Mouse (Mus musculus): ENCODE data around the gene Clec16a. TPM values are rescaled to one million over a fixed set of nuclear protein-coding genes. Genes with fewer than 3 reads are reported as not detected.

Clec16a gene
- polyA plus RNA-seq, 1 experiment, result 29.0 TPM

- Histone ChIP-seq H3K27ac (replicated peaks; ENCODE audit: low read depth, low read length) (no peak overlapping the region), H3K4me3 (ENCODE audit: insufficient read depth, low read depth, low read length) (no peak overlapping the region), H3K4me1 (ENCODE audit: control insufficient read depth, insufficient read depth, insufficient read length, low read length) (no peaks in the 10 kb centered on the region)
These were observed 55.0 kb downstream of the Clec16a start for GRCm38 (mm10) chr16:10599888-10600740.

- Histone ChIP-seq H3K4me1 (ENCODE audit: control insufficient read depth, insufficient read depth, insufficient read length, low read length) (no peaks in the 10 kb centered on the region), H3K4me3 (ENCODE audit: insufficient read depth, low read depth, low read length) (no peak overlapping the region), H3K27ac (replicated peaks; ENCODE audit: low read depth, low read length) (no peak overlapping the region)
These were observed 62.7 kb downstream of the Clec16a start for GRCm38 (mm10) chr16:10607802-10608201.

- H3K4me3 ChIP-seq (ENCODE audit: insufficient read depth, low read depth, low read length), result no peak overlapping the region
- H3K4me1 ChIP-seq (ENCODE audit: control insufficient read depth, insufficient read depth, insufficient read length, low read length), result no peaks in the 10 kb centered on the region
- H3K27ac ChIP-seq (replicated peaks; ENCODE audit: low read depth, low read length), result no peak overlapping the region
These were observed 64.8 kb downstream of the Clec16a start for GRCm38 (mm10) chr16:10609921-10610320.

GRCm38 (mm10) chr16:10610801-10611200 lies 65.7 kb downstream of the Clec16a start:
- Histone ChIP-seq H3K4me1 (ENCODE audit: control insufficient read depth, insufficient read depth, insufficient read length, low read length) (no peaks in the 10 kb centered on the region), H3K27ac (replicated peaks; ENCODE audit: low read depth, low read length) (no peak overlapping the region), H3K4me3 (ENCODE audit: insufficient read depth, low read depth, low read length) (no peak overlapping the region)

- Histone ChIP-seq H3K27ac (replicated peaks; ENCODE audit: low read depth, low read length) (no peak overlapping the region), H3K4me1 (ENCODE audit: control insufficient read depth, insufficient read depth, insufficient read length, low read length) (no peaks in the 10 kb centered on the region), H3K4me3 (ENCODE audit: insufficient read depth, low read depth, low read length) (no peak overlapping the region)
These were observed 66.2 kb downstream of the Clec16a start for GRCm38 (mm10) chr16:10611306-10611705.

GRCm38 (mm10) chr16:10613996-10614395 lies 68.9 kb downstream of the Clec16a start:
- no peak overlapping the region for H3K27ac ChIP-seq (replicated peaks; ENCODE audit: low read depth, low read length)
- no peaks in the 10 kb centered on the region for H3K4me1 ChIP-seq (ENCODE audit: control insufficient read depth, insufficient read depth, insufficient read length, low read length)
- no peak overlapping the region for H3K4me3 ChIP-seq (ENCODE audit: insufficient read depth, low read depth, low read length)

- no peak overlapping the region for H3K27ac ChIP-seq (replicated peaks; ENCODE audit: low read depth, low read length)
- H3K4me1 ChIP-seq (ENCODE audit: control insufficient read depth, insufficient read depth, insufficient read length, low read length), result no peaks in the 10 kb centered on the region
- H3K4me3 ChIP-seq (ENCODE audit: insufficient read depth, low read depth, low read length), result no peak overlapping the region
These were observed 75.9 kb downstream of the Clec16a start for GRCm38 (mm10) chr16:10620961-10621614.

GRCm38 (mm10) chr16:10621710-10622109 lies 76.6 kb downstream of the Clec16a start:
- Histone ChIP-seq H3K4me1 (ENCODE audit: control insufficient read depth, insufficient read depth, insufficient read length, low read length) (no peaks in the 10 kb centered on the region), H3K4me3 (ENCODE audit: insufficient read depth, low read depth, low read length) (no peak overlapping the region)

GRCm38 (mm10) chr16:10626116-10626515 lies 81.0 kb downstream of the Clec16a start:
- Histone ChIP-seq H3K4me1 (ENCODE audit: control insufficient read depth, insufficient read depth, insufficient read length, low read length) (no peaks in the 10 kb centered on the region), H3K4me3 (ENCODE audit: insufficient read depth, low read depth, low read length) (no peak overlapping the region), H3K27ac (replicated peaks; ENCODE audit: low read depth, low read length) (no peak overlapping the region)

More at GRCm38 (mm10) chr16:10621710-10622109, 76.6 kb downstream of the Clec16a start:
- no peak overlapping the region for H3K27ac ChIP-seq (replicated peaks; ENCODE audit: low read depth, low read length)

GRCm38 (mm10) chr16:10627136-10627668 lies 82.1 kb downstream of the Clec16a start:
- Histone ChIP-seq H3K4me3 (ENCODE audit: insufficient read depth, low read depth, low read length) (no peak overlapping the region), H3K4me1 (ENCODE audit: control insufficient read depth, insufficient read depth, insufficient read length, low read length) (no peaks in the 10 kb centered on the region), H3K27ac (replicated peaks; ENCODE audit: low read depth, low read length) (no peak overlapping the region)

- Histone ChIP-seq H3K4me1 (ENCODE audit: control insufficient read depth, insufficient read depth, insufficient read length, low read length) (no peaks in the 10 kb centered on the region), H3K4me3 (ENCODE audit: insufficient read depth, low read depth, low read length) (no peak overlapping the region), H3K27ac (replicated peaks; ENCODE audit: low read depth, low read length) (no peak overlapping the region)
These were observed 83.0 kb downstream of the Clec16a start for GRCm38 (mm10) chr16:10628030-10628555.

GRCm38 (mm10) chr16:10628960-10629359 lies 83.8 kb downstream of the Clec16a start:
- Histone ChIP-seq H3K27ac (replicated peaks; ENCODE audit: low read depth, low read length) (no peak overlapping the region), H3K4me1 (ENCODE audit: control insufficient read depth, insufficient read depth, insufficient read length, low read length) (no peaks in the 10 kb centered on the region), H3K4me3 (ENCODE audit: insufficient read depth, low read depth, low read length) (no peak overlapping the region)

GRCm38 (mm10) chr16:10629361-10629760 lies 84.2 kb downstream of the Clec16a start:
- no peak overlapping the region for H3K4me3 ChIP-seq (ENCODE audit: insufficient read depth, low read depth, low read length)
- H3K27ac ChIP-seq (replicated peaks; ENCODE audit: low read depth, low read length), result no peak overlapping the region
- no peaks in the 10 kb centered on the region for H3K4me1 ChIP-seq (ENCODE audit: control insufficient read depth, insufficient read depth, insufficient read length, low read length)

GRCm38 (mm10) chr16:10634940-10635339 lies 89.8 kb downstream of the Clec16a start:
- Histone ChIP-seq H3K4me1 (ENCODE audit: control insufficient read depth, insufficient read depth, insufficient read length, low read length) (no peaks in the 10 kb centered on the region), H3K27ac (replicated peaks; ENCODE audit: low read depth, low read length) (no peak overlapping the region), H3K4me3 (ENCODE audit: insufficient read depth, low read depth, low read length) (no peak overlapping the region)

- Histone ChIP-seq H3K4me1 (ENCODE audit: control insufficient read depth, insufficient read depth, insufficient read length, low read length) (no peaks in the 10 kb centered on the region), H3K27ac (replicated peaks; ENCODE audit: low read depth, low read length) (no peak overlapping the region), H3K4me3 (ENCODE audit: insufficient read depth, low read depth, low read length) (no peak overlapping the region)
These were observed 92.8 kb downstream of the Clec16a start for GRCm38 (mm10) chr16:10637898-10638297.
